ENCODE assay signal across 11 mouse cellular contexts in genomic region chr1:177445461-177446130, GRCm38 (mm10). TPM values are rescaled to one million over a fixed set of nuclear protein-coding genes. Genes with fewer than 3 reads are reported as not detected.
A peak's percentile ranks its signal among the peaks of the same experiment; 100 is the strongest.
DNase-seq lines count a peak whose midpoint lies in the region; ATAC-seq lines count a peak whose summit lies in the region.
"Had no signal": no experiment of that assay in that cellular context is flagged by ENCODE, and none has a peak within 500 bp of the region (broad histone marks: within the 10 kb centered on the region; RNA-seq: fewer than 3 reads in every experiment).

No protein-coding gene starts in this region.

- H3K9me3 ChIP-seq in kidney, embryonic 15.5 days (replicated peaks), result no peaks in the 10 kb centered on the region
- no peaks in the 10 kb centered on the region for H3K9me3 ChIP-seq in kidney, embryonic 16.5 days (ENCODE audit: low read length)
- H3K9me3 ChIP-seq in embryonic facial prominence, embryonic 10.5 days, result no peaks in the 10 kb centered on the region
- no peaks in the 10 kb centered on the region for H3K9me3 ChIP-seq in hindbrain, embryonic 14.5 days (ENCODE audit: control insufficient read depth, low read length)
- H3K9me3 ChIP-seq: G1E; megakaryocyte, embryonic 14.5 days had no signal

- peaks cover 22% of the 10 kb centered on the region for H3K36me3 ChIP-seq in kidney, embryonic 15.5 days
- peaks cover 13% of the 10 kb centered on the region for H3K36me3 ChIP-seq in kidney, embryonic 16.5 days (ENCODE audit: insufficient read depth, low read length)
- peaks cover 20% of the 10 kb centered on the region for H3K36me3 ChIP-seq in embryonic facial prominence, embryonic 10.5 days (replicated peaks)
- peaks cover 19% of the 10 kb centered on the region for H3K36me3 ChIP-seq in hindbrain, embryonic 14.5 days (replicated peaks; ENCODE audit: control insufficient read depth, insufficient read depth)

- no peak overlapping the region for H3K4me3 ChIP-seq in kidney, embryonic 15.5 days (replicated peaks)
- no peak overlapping the region for H3K4me3 ChIP-seq in kidney, embryonic 16.5 days (ENCODE audit: low read length)
- H3K4me3 ChIP-seq in embryonic facial prominence, embryonic 10.5 days, result peak overlapping the region; percentile 89
- H3K4me3 ChIP-seq in hindbrain, embryonic 14.5 days (replicated peaks; ENCODE audit: low read length), result peak overlapping the region; percentile 73
- H3K4me3 ChIP-seq: megakaryocyte, embryonic 14.5 days had no signal

- peaks cover 43% of the 10 kb centered on the region for H3K4me1 ChIP-seq in kidney, embryonic 15.5 days
- peaks cover 34% of the 10 kb centered on the region for H3K4me1 ChIP-seq in kidney, embryonic 16.5 days (ENCODE audit: insufficient read depth, low read length)
- peaks cover 70% of the 10 kb centered on the region for H3K4me1 ChIP-seq in embryonic facial prominence, embryonic 10.5 days
- peaks cover 49% of the 10 kb centered on the region for H3K4me1 ChIP-seq in hindbrain, embryonic 14.5 days (replicated peaks; ENCODE audit: control insufficient read depth, insufficient read depth, low read length)

- 0 out of 2 replicates have a peak overlapping the region, but pooled peaks have one; percentile 8 for H3K4me2 ChIP-seq in kidney, embryonic 15.5 days
- H3K4me2 ChIP-seq in kidney, embryonic 16.5 days (replicated peaks; ENCODE audit: low read depth, low read length), result no peak overlapping the region
- peak overlapping the region; percentile 86 for H3K4me2 ChIP-seq in hindbrain, embryonic 14.5 days (replicated peaks)

- H3K9ac ChIP-seq in kidney, embryonic 15.5 days, result no peak overlapping the region
- no peak overlapping the region for H3K9ac ChIP-seq in kidney, embryonic 16.5 days (replicated peaks; ENCODE audit: low read length)
- peak overlapping the region; percentile 90 for H3K9ac ChIP-seq in hindbrain, embryonic 14.5 days

- WGBS in kidney, embryonic 15.5 days, result 58% methylated on average over 7 of the region's 7 CpGs
- WGBS in kidney, embryonic 16.5 days, result 63% methylated on average over 7 of the region's 7 CpGs
- 28% methylated on average over 7 of the region's 7 CpGs for WGBS in embryonic facial prominence, embryonic 10.5 days
- 24% methylated on average over 7 of the region's 7 CpGs for WGBS in hindbrain, embryonic 14.5 days

- ATAC-seq in kidney, embryonic 15.5 days (replicated peaks; ENCODE audit: low FRiP score), result no peak
- ATAC-seq in kidney, embryonic 16.5 days (ENCODE audit: low FRiP score, low TSS enrichment), result no peak
- ATAC-seq in hindbrain, embryonic 14.5 days (ENCODE audit: low FRiP score), result no peak

- DNase-seq in embryonic facial prominence, embryonic 10.5 days (ENCODE audit: low spot score), result no peak
- no peak for DNase-seq in hindbrain, embryonic 14.5 days (ENCODE audit: low spot score)
- peak; percentile 66 for DNase-seq in retina, adult 2 months (ENCODE audit: low read depth, low spot score)
- DNase-seq in spleen, adult 18-20 months, result no peak
- DNase-seq in right cerebral cortex, postnatal 36 days (ENCODE audit: low spot score in 2 of 2), result no peak
- DNase-seq in urinary bladder, adult 2 months (ENCODE audit: low spot score), result no peak
- DNase-seq: gastrocnemius, postnatal 25 days had no signal

- no peaks in the 10 kb centered on the region for H3K27me3 ChIP-seq in kidney, embryonic 15.5 days
- no peaks in the 10 kb centered on the region for H3K27me3 ChIP-seq in kidney, embryonic 16.5 days (ENCODE audit: insufficient read depth, low read length)
- no peaks in the 10 kb centered on the region for H3K27me3 ChIP-seq in embryonic facial prominence, embryonic 10.5 days (replicated peaks; ENCODE audit: low read depth, poor library complexity, severe bottlenecking)
- no peaks in the 10 kb centered on the region for H3K27me3 ChIP-seq in hindbrain, embryonic 14.5 days (ENCODE audit: control insufficient read depth, insufficient read depth, low read length)
- H3K27me3 ChIP-seq: megakaryocyte, embryonic 14.5 days had no signal

- no peak overlapping the region for H3K27ac ChIP-seq in kidney, embryonic 15.5 days
- H3K27ac ChIP-seq in kidney, embryonic 16.5 days (ENCODE audit: low read length), result no peak overlapping the region
- H3K27ac ChIP-seq in embryonic facial prominence, embryonic 10.5 days (replicated peaks), result peak overlapping the region; percentile 65
- peak overlapping the region; percentile 97 for H3K27ac ChIP-seq in hindbrain, embryonic 14.5 days

RNA-seq across cellular contexts. Expression of gene Zbtb18, which starts 3.4 kb away (rescaled TPM):
- 1.7 and 1.9 TPM in 2 replicates for polyA plus RNA-seq in kidney, embryonic 15.5 days (2015; fragmentation: Nextera tagmentation; extraction: Ambion mirVana)
- 1.4 and 1.6 TPM in 2 replicates for polyA plus RNA-seq in kidney, embryonic 16.5 days (2015; fragmentation: Nextera tagmentation; extraction: Ambion mirVana)
- polyA plus RNA-seq in embryonic facial prominence, embryonic 10.5 days (2016; fragmentation: Nextera tagmentation; extraction: Ambion mirVana), result 2.1 and 3.4 TPM in 2 replicates
- polyA plus RNA-seq in hindbrain, embryonic 14.5 days (2014; fragmentation: Nextera tagmentation; extraction: Ambion mirVana), result 8.2 and 9.0 TPM in 2 replicates
- polyA plus RNA-seq in urinary bladder, adult 2 months (2012; rRNA removed), result 11.9 and 27.0 TPM in 2 replicates

Comparison
In these comparisons a context has a peak if more than half of its experiments do, and no peak if none do; other contexts are left out.
1. H3K27ac ChIP-seq: peak in embryonic facial prominence, embryonic 10.5 days (single experiment) and hindbrain, embryonic 14.5 days (single experiment); none in kidney, embryonic 15.5 days (single experiment) and kidney, embryonic 16.5 days (single experiment).
2. H3K4me3 ChIP-seq: peak in embryonic facial prominence, embryonic 10.5 days (single experiment) and hindbrain, embryonic 14.5 days (single experiment); none in kidney, embryonic 15.5 days (single experiment) and kidney, embryonic 16.5 days (single experiment).